Mouse (Mus musculus): ENCODE data around the gene Alg9. TPM values are rescaled to one million over a fixed set of nuclear protein-coding genes. Genes with fewer than 3 reads are reported as not detected.

Alg9 gene
- polyA plus RNA-seq (2015; fragmentation: Nextera tagmentation; extraction: Ambion mirVana), result 35.6 and 35.9 TPM in 2 replicates

DNA sequence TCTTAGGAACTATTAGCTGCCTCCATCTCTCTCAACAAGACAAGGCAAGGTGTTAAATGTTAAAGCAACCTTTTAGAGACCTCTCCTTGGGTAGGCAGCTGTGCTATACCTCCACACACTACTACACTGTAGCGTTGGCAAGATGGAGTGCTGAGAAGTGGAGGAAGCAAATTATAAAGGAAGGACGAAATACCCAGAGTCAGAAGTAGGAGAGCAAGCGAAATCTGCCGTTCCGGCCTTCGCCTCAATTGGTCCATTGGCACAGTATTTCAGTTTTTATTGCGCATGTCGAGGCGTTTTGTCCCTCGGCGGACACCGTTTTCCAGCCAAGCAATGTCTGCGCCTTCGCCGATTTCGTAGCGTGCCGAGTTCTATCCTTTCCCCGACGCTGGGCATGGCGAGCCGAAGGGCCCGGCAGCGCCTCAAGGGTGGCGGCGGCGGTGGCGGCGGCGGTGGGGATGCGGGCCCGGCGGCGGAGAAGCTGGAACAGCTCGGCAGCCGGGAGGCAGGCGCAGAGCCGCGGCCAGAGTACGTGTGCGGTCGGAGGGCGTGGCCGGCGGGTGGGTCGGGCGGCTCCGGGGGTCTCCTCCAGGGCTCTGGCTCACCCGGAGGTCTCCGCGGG, at the start of gene Alg9, which contains the start of gene 1110032A03Rik:
Gene Alg9, plus strand, starts transcription at position 29 of the 622 bp plus-strand sequence.
Gene 1110032A03Rik, minus strand, starts transcription at position 530 of the 622 bp plus-strand sequence.
- Histone ChIP-seq H3K36me3 (peaks cover 34% of the 10 kb centered on the region), H3K9ac (peak within 1 kb of the TSS; percentile 94), H3K4me1 (peaks cover 19% of the 10 kb centered on the region), H3K9me3 (replicated peaks) (no peaks in the 10 kb centered on the region), H3K27ac (peak within 1 kb of the TSS; percentile 81), H3K4me3 (replicated peaks) (peak within 1 kb of the TSS; percentile 94), H3K4me2 (peak within 1 kb of the TSS; percentile 90), H3K27me3 (no peaks in the 10 kb centered on the region)
- ATAC-seq (replicated peaks; ENCODE audit: low FRiP score), result peak; percentile 86
- WGBS, result under 1% methylated on average over 36 of the region's 51 CpGs

- H3K9me3 ChIP-seq (replicated peaks), result no peaks in the 10 kb centered on the region
- H3K27me3 ChIP-seq, result no peaks in the 10 kb centered on the region
- no peak overlapping the region; the same call in 1 of the 2 replicates for H3K4me3 ChIP-seq (replicated peaks)
- H3K4me1 ChIP-seq, result peaks cover 33% of the 10 kb centered on the region
- ATAC-seq (replicated peaks; ENCODE audit: low FRiP score), result no peak
- no peaks in the 10 kb centered on the region for H3K36me3 ChIP-seq
- H3K4me2 ChIP-seq, result peak overlapping the region; percentile 91; the same call in 1 of the 2 replicates
- WGBS, result 42% methylated on average over 8 of the region's 8 CpGs
- no peak overlapping the region for H3K27ac ChIP-seq
- no peak overlapping the region for H3K9ac ChIP-seq
Observed at GRCm38 (mm10) chr9:50725921-50726590, 48.8 kb upstream of the Alg9 start.

GRCm38 (mm10) chr9:50727171-50727924, 47.5 kb upstream of the Alg9 start:
- no peaks in the 10 kb centered on the region for H3K36me3 ChIP-seq
- H3K4me1 ChIP-seq, result peaks cover 30% of the 10 kb centered on the region
- no peaks in the 10 kb centered on the region for H3K27me3 ChIP-seq
- H3K4me2 ChIP-seq, result peak overlapping the region; percentile 91
- no peaks in the 10 kb centered on the region for H3K9me3 ChIP-seq (replicated peaks)
- no peak; the same call in 1 of the 2 replicates for ATAC-seq (replicated peaks; ENCODE audit: low FRiP score)
- H3K27ac ChIP-seq, result peak overlapping the region; percentile 9; the same call in 1 of the 2 replicates
- 3% methylated on average over 30 of the region's 30 CpGs for WGBS
- peak overlapping the region; percentile 57 for H3K9ac ChIP-seq
- H3K4me3 ChIP-seq (replicated peaks), result peak overlapping the region; percentile 68

- H3K27ac ChIP-seq, result peak overlapping the region; percentile 9; the same call in 1 of the 2 replicates
- no peaks in the 10 kb centered on the region for H3K9me3 ChIP-seq (replicated peaks)
- ATAC-seq (replicated peaks; ENCODE audit: low FRiP score), result peak; percentile 94
- WGBS, result under 1% methylated on average over 45 of the region's 45 CpGs
- no peaks in the 10 kb centered on the region for H3K27me3 ChIP-seq
- peak overlapping the region; percentile 57 for H3K9ac ChIP-seq
- peaks cover 30% of the 10 kb centered on the region for H3K4me1 ChIP-seq
- no peaks in the 10 kb centered on the region for H3K36me3 ChIP-seq
- H3K4me3 ChIP-seq (replicated peaks), result peak overlapping the region; percentile 68
- H3K4me2 ChIP-seq, result peak overlapping the region; percentile 91
Observed at GRCm38 (mm10) chr9:50727925-50728651, 46.7 kb upstream of the Alg9 start.

GRCm38 (mm10) chr9:50729600-50729999, 45.2 kb upstream of the Alg9 start:
- Histone ChIP-seq H3K4me2 (no peak overlapping the region), H3K36me3 (no peaks in the 10 kb centered on the region), H3K9ac (no peak overlapping the region), H3K27ac (no peak overlapping the region), H3K4me1 (peaks cover 26% of the 10 kb centered on the region), H3K9me3 (replicated peaks) (no peaks in the 10 kb centered on the region), H3K4me3 (replicated peaks) (no peak overlapping the region), H3K27me3 (no peaks in the 10 kb centered on the region)
- 32% methylated on average over 4 of the region's 4 CpGs for WGBS
- ATAC-seq (replicated peaks; ENCODE audit: low FRiP score), result no peak

GRCm38 (mm10) chr9:50732560-50732959, 42.3 kb upstream of the Alg9 start:
- Histone ChIP-seq H3K4me1 (peaks cover 8% of the 10 kb centered on the region), H3K27ac (no peak overlapping the region), H3K36me3 (no peaks in the 10 kb centered on the region), H3K9ac (no peak overlapping the region), H3K27me3 (no peaks in the 10 kb centered on the region), H3K9me3 (replicated peaks) (no peaks in the 10 kb centered on the region), H3K4me3 (replicated peaks) (no peak overlapping the region), H3K4me2 (no peak overlapping the region)
- no peak for ATAC-seq (replicated peaks; ENCODE audit: low FRiP score)
- 17% methylated on average over 4 of the region's 4 CpGs for WGBS

GRCm38 (mm10) chr9:50734989-50735388, 39.8 kb upstream of the Alg9 start:
- no peak overlapping the region for H3K4me3 ChIP-seq (replicated peaks)
- H3K36me3 ChIP-seq, result no peaks in the 10 kb centered on the region
- H3K9ac ChIP-seq, result no peak overlapping the region
- no peak for ATAC-seq (replicated peaks; ENCODE audit: low FRiP score)
- H3K4me1 ChIP-seq, result peaks cover 13% of the 10 kb centered on the region
- H3K9me3 ChIP-seq (replicated peaks), result no peaks in the 10 kb centered on the region
- 1% methylated on average over 9 of the region's 9 CpGs for WGBS
- H3K27me3 ChIP-seq, result peaks cover 3% of the 10 kb centered on the region; the same call in 1 of the 2 replicates
- H3K4me2 ChIP-seq, result 0 out of 2 replicates have a peak overlapping the region, but pooled peaks have one; percentile 17
- no peak overlapping the region for H3K27ac ChIP-seq

- H3K9ac ChIP-seq, result peak within 1 kb of the TSS; percentile 23; the same call in 1 of the 2 replicates
- ATAC-seq (replicated peaks; ENCODE audit: low FRiP score), result peak; percentile 99
- 13% methylated on average over 36 of the region's 36 CpGs for WGBS
- no peaks in the 10 kb centered on the region for H3K36me3 ChIP-seq
- peaks cover 3% of the 10 kb centered on the region; the same call in 1 of the 2 replicates for H3K27me3 ChIP-seq
- H3K4me1 ChIP-seq, result peaks cover 13% of the 10 kb centered on the region
- no peaks in the 10 kb centered on the region for H3K9me3 ChIP-seq (replicated peaks)
- H3K4me2 ChIP-seq, result peak within 1 kb of the TSS; percentile 66
- peak within 1 kb of the TSS; percentile 41 for H3K4me3 ChIP-seq (replicated peaks)
- H3K27ac ChIP-seq, result peak within 1 kb of the TSS; percentile 1; the same call in 1 of the 2 replicates
Observed at GRCm38 (mm10) chr9:50738914-50739870, 35.6 kb upstream of the Alg9 start, which contains the start of gene Dixdc1. Gene Dixdc1 (minus strand): TSS chr9:50739517.

- 82% methylated on average over 14 of the region's 14 CpGs for WGBS
- Histone ChIP-seq H3K4me3 (replicated peaks) (no peak overlapping the region), H3K4me2 (no peak overlapping the region), H3K4me1 (peaks cover 13% of the 10 kb centered on the region), H3K36me3 (no peaks in the 10 kb centered on the region), H3K9me3 (replicated peaks) (no peaks in the 10 kb centered on the region), H3K9ac (no peak overlapping the region), H3K27ac (no peak overlapping the region), H3K27me3 (peaks cover 3% of the 10 kb centered on the region; the same call in 1 of the 2 replicates)
- no peak for ATAC-seq (replicated peaks; ENCODE audit: low FRiP score)
Observed at GRCm38 (mm10) chr9:50740867-50741784, 33.7 kb upstream of the Alg9 start.

DNA sequence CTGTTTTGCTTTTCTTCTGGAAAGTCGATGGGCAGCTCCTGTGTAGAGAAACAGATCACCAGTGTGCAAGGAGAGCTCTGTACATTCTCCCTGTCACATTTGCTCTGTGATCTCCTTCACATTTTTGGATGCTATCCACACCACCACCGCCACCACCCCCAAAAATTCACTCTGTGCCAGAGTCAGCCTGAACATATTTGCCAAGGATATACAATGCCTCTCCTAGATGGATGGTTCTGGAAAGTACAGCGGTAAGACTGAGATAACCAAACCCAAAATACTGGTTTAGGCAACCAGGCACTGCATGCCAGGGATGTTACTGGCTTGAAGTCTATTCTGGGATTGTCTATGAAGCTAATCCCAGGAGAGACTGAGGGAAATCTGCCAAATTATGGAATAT, 32.6 kb upstream of the Alg9 start:
- H3K9ac ChIP-seq, result no peak overlapping the region
- H3K27ac ChIP-seq, result no peak overlapping the region
- no peak overlapping the region for H3K4me3 ChIP-seq (replicated peaks)
- 83% methylated on average over 3 of the region's 3 CpGs for WGBS
- peaks cover 3% of the 10 kb centered on the region; the same call in 1 of the 2 replicates for H3K27me3 ChIP-seq
- H3K9me3 ChIP-seq (replicated peaks), result no peaks in the 10 kb centered on the region
- no peaks in the 10 kb centered on the region for H3K36me3 ChIP-seq
- H3K4me1 ChIP-seq, result peaks cover 17% of the 10 kb centered on the region
- no peak for ATAC-seq (replicated peaks; ENCODE audit: low FRiP score)
- H3K4me2 ChIP-seq, result no peak overlapping the region

Measured in kidney, embryonic 15.5 days (tissue).